Mouse (Mus musculus) liver, embryonic 11.5 days (tissue): ENCODE measurements around the gene Gtf2f2. TPM values are rescaled to one million over a fixed set of nuclear protein-coding genes. Genes with fewer than 3 reads are reported as not detected.

Experiments used
- ATAC-seq: fragments of 200-750 bp; cut with Nextera tagmentation; replicated peaks from 2 replicates; pipeline ENCODE4 v1.8.0; 2017; ENCODE audit warnings: moderate number of reproducible peaks, mild to moderate bottlenecking, moderate TSS enrichment, moderate library complexity; ENCODE audit not compliant: low FRiP score
- DNase-seq: peaks from one replicate; pipeline ENCODE4 v3.0.0-alpha.2; 2017; ENCODE audit warnings: low spot score
- H3K27ac ChIP-seq: fragments of 300-500 bp; sonication (generic); 2 replicates; pipeline ENCODE4 v1.5.1; 2014; ENCODE audit warnings: mild to moderate bottlenecking, low read depth, low read length, control low read depth
- H3K27me3 ChIP-seq: fragments of 300-500 bp; sonication (generic); replicated peaks from 2 replicates; pipeline ENCODE4 v1.6.1; 2014; ENCODE audit warnings: low read length, mixed read lengths; ENCODE audit not compliant: control insufficient read depth, insufficient read depth
- H3K36me3 ChIP-seq: fragments of 300-500 bp; sonication (generic); 2 replicates; pipeline ENCODE4 v1.6.1; 2014; ENCODE audit warnings: mild to moderate bottlenecking, low read length, moderate library complexity, mixed read lengths; ENCODE audit not compliant: control insufficient read depth, insufficient read depth
- H3K4me1 ChIP-seq: fragments of 300-500 bp; sonication (generic); replicated peaks from 2 replicates; pipeline ENCODE4 v1.6.1; 2014; ENCODE audit warnings: low read length, mixed read lengths; ENCODE audit not compliant: control insufficient read depth, insufficient read depth
- H3K4me2 ChIP-seq: fragments of 300-500 bp; sonication (generic); 2 replicates; pipeline ENCODE4 v1.6.1; 2014; ENCODE audit warnings: mild to moderate bottlenecking, control low read depth, moderate library complexity
- H3K4me3 ChIP-seq: fragments of 300-500 bp; sonication (generic); 2 replicates; pipeline ENCODE4 v1.5.1; 2014; ENCODE audit warnings: low read depth, low read length, control low read depth
- H3K9ac ChIP-seq: fragments of 300-500 bp; sonication (generic); 2 replicates; pipeline ENCODE4 v1.6.1; 2014; ENCODE audit warnings: low read depth, low read length, control low read depth
- H3K9me3 ChIP-seq: fragments of 300-500 bp; sonication (generic); 2 replicates; pipeline ENCODE4 v1.6.1; 2016; ENCODE audit warnings: low read length, inconsistent platforms, mixed read lengths; ENCODE audit not compliant: control insufficient read depth
- WGBS: fragments of 180-500 bp; shearing (Covaris S2); extraction: QIAGEN DNeasy Blood & Tissue Kit; methylation state at CpG from one replicate; pipeline ENCODE4 v1.1.7; 2014; 5-methylcytosine and 5-hydroxymethylcytosine counted together
- polyA plus RNA-seq: library from polyadenylated mRNA; unstranded; fragments of >200 nt; fragmentation: Nextera tagmentation; extraction: Ambion mirVana; gene quantifications from 2 replicates; pipeline ENCODE4 v1.2.1, GENCODE M21; 2014

The Gtf2f2 gene
- polyA plus RNA-seq, 1 experiment from 2014 or later: 56.9 TPM

DNA sequence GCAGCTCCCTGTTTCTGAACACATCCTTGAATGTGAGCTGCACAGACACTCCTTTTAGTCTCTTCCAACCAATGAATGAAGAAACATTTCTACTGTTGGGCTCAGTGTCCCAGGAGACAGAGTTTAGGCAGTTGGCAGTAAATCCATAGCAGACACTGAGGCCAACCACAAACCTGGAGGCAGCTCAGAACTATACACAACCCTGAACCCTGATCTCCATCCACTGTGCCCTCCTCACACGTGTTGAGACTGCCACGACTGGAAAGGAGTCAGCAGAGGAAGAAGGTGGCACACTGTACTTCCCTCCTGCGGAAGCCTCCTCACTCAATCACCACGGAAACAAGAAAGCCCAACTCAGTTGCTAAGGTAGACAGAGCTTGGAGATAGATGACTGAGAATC is 25.6 kb downstream of the Gtf2f2 start:
- Histone ChIP-seq H3K4me3 (no peak overlapping the region), H3K9me3 (no peaks in the 10 kb centered on the region), H3K27me3 (no peaks in the 10 kb centered on the region), H3K27ac (no peak overlapping the region), H3K36me3 (no peaks in the 10 kb centered on the region; the same call in 1 of the 2 replicates), H3K4me2 (no peak overlapping the region), H3K4me1 (no peaks in the 10 kb centered on the region), H3K9ac (no peak overlapping the region)
- ATAC-seq (no peak), DNase-seq (no peak)
- 60% methylated on average over 4 of the region's 4 CpGs for WGBS

- DNase-seq: no peak
- no peaks in the 10 kb centered on the region for H3K4me1 ChIP-seq
- no peak overlapping the region for H3K4me2 ChIP-seq
- ATAC-seq: no peak
- no peaks in the 10 kb centered on the region; the same call in 1 of the 2 replicates for H3K36me3 ChIP-seq
- no peak overlapping the region for H3K4me3 ChIP-seq
- H3K9ac ChIP-seq: no peak overlapping the region
- WGBS: 87% methylated on average over 2 of the region's 2 CpGs
- no peak overlapping the region for H3K27ac ChIP-seq
- H3K27me3 ChIP-seq: no peaks in the 10 kb centered on the region
- no peaks in the 10 kb centered on the region for H3K9me3 ChIP-seq
Observed at GRCm38 (mm10) chr14:75983891-75984290, 26.8 kb downstream of the Gtf2f2 start.

DNA sequence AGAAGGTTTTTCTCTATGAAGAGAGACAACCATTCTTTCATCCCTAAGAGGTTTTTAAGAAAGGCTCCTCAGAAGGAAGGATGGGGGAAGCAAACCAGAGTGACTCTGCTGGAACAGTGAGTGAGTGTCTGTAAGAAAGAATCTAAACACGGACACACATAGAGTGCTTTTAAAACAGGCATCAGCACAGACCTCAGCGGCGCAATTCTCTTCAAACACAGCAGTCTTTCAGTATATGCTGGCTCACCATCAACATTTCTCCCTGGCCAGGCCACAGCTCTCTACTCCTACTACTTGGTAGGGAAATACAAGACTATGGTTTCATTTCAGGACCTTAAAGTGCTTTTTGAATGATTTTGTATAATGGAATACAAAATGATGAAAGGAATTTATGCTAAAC is 29.4 kb downstream of the Gtf2f2 start:
- DNase-seq: no peak
- WGBS: 98% methylated on average over 3 of the region's 3 CpGs
- Histone ChIP-seq H3K9me3 (no peaks in the 10 kb centered on the region), H3K27ac (no peak overlapping the region), H3K9ac (no peak overlapping the region), H3K4me3 (no peak overlapping the region), H3K4me1 (no peaks in the 10 kb centered on the region), H3K27me3 (no peaks in the 10 kb centered on the region), H3K4me2 (no peak overlapping the region), H3K36me3 (no peaks in the 10 kb centered on the region)
- ATAC-seq: no peak

GRCm38 (mm10) chr14:75976107-75976506 is 34.6 kb downstream of the Gtf2f2 start:
- WGBS: 40% methylated on average over 3 of the region's 3 CpGs
- no peak for DNase-seq
- peak; percentile 90 for ATAC-seq

DNA sequence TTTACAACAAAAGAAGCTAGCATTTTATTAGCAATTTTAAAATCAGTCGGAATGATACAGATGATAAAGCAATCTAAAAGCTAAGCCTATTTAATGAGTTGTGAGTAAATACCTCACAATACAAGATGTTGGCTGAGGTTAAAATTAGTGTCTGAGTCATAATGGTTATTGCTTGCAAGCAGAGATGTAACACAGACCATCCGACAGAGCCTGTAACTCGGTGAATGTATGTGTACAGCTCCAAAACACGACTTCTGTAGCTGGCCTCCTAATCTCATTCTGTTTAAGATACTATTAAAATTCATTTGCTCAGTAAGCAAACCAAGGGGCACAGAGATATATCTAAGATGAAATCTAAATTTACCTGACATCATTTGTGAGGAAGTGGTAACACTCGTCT is 43.4 kb downstream of the Gtf2f2 start:
- ATAC-seq (no peak), DNase-seq (no peak)
- H3K27ac ChIP-seq: no peak overlapping the region
- H3K4me2 ChIP-seq: no peak overlapping the region
- no peak overlapping the region for H3K4me3 ChIP-seq
- H3K9ac ChIP-seq: no peak overlapping the region
- H3K36me3 ChIP-seq: no peaks in the 10 kb centered on the region
- no peaks in the 10 kb centered on the region for H3K27me3 ChIP-seq
- H3K9me3 ChIP-seq: no peaks in the 10 kb centered on the region
- WGBS: 74% methylated on average over 5 of the region's 5 CpGs
- no peaks in the 10 kb centered on the region for H3K4me1 ChIP-seq

More at GRCm38 (mm10) chr14:75976107-75976506, 34.6 kb downstream of the Gtf2f2 start:
- Histone ChIP-seq H3K9ac (no peak overlapping the region), H3K36me3 (no peaks in the 10 kb centered on the region), H3K4me2 (no peak overlapping the region), H3K27me3 (no peaks in the 10 kb centered on the region), H3K4me1 (peaks cover 9% of the 10 kb centered on the region; the same call in 1 of the 2 replicates), H3K9me3 (no peaks in the 10 kb centered on the region), H3K4me3 (no peak overlapping the region), H3K27ac (no peak overlapping the region)

DNA sequence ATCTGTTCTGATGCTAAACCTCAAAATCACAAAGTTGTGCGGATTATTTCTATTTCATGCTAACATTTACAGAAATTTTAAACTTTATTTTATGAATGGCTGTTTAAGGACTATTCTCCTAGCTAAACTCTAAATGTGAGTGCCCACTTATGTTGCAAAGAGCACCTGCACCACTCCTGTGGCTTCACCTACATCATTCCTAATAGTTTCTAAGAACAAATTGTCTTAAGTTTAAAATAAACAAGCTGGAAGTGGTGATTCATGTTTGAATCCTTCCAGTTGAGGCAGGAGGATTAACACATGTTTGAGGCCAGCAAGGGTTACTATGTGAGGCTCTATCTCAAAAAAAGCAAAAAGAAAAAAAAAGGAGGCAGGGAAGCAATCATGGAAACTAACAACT is 46.2 kb downstream of the Gtf2f2 start:
- H3K9ac ChIP-seq: no peak overlapping the region
- H3K36me3 ChIP-seq: no peaks in the 10 kb centered on the region
- DNase-seq (no peak), ATAC-seq (no peak)
- H3K4me3 ChIP-seq: no peak overlapping the region
- no peak overlapping the region for H3K4me2 ChIP-seq
- WGBS: 91% methylated on average over 1 of the region's 1 CpGs
- H3K27me3 ChIP-seq: no peaks in the 10 kb centered on the region
- H3K4me1 ChIP-seq: no peaks in the 10 kb centered on the region
- no peak overlapping the region for H3K27ac ChIP-seq
- no peaks in the 10 kb centered on the region for H3K9me3 ChIP-seq

GRCm38 (mm10) chr14:75964000-75964399 is 46.7 kb downstream of the Gtf2f2 start:
- 81% methylated on average over 5 of the region's 5 CpGs for WGBS
- Histone ChIP-seq H3K9me3 (no peaks in the 10 kb centered on the region), H3K4me1 (no peaks in the 10 kb centered on the region), H3K27me3 (no peaks in the 10 kb centered on the region), H3K36me3 (no peaks in the 10 kb centered on the region), H3K9ac (no peak overlapping the region), H3K4me2 (no peak overlapping the region), H3K27ac (no peak overlapping the region), H3K4me3 (no peak overlapping the region)
- DNase-seq: no peak
- no peak for ATAC-seq

- H3K36me3 ChIP-seq: no peaks in the 10 kb centered on the region
- H3K4me2 ChIP-seq: no peak overlapping the region
- H3K9ac ChIP-seq: no peak overlapping the region
- no peaks in the 10 kb centered on the region for H3K27me3 ChIP-seq
- DNase-seq (no peak), ATAC-seq (no peak)
- H3K9me3 ChIP-seq: no peaks in the 10 kb centered on the region
- no peaks in the 10 kb centered on the region for H3K4me1 ChIP-seq
- no peak overlapping the region for H3K27ac ChIP-seq
- WGBS: 86% methylated on average over 5 of the region's 5 CpGs
- no peak overlapping the region for H3K4me3 ChIP-seq
Observed at GRCm38 (mm10) chr14:75963215-75963614, 47.5 kb downstream of the Gtf2f2 start.

DNA sequence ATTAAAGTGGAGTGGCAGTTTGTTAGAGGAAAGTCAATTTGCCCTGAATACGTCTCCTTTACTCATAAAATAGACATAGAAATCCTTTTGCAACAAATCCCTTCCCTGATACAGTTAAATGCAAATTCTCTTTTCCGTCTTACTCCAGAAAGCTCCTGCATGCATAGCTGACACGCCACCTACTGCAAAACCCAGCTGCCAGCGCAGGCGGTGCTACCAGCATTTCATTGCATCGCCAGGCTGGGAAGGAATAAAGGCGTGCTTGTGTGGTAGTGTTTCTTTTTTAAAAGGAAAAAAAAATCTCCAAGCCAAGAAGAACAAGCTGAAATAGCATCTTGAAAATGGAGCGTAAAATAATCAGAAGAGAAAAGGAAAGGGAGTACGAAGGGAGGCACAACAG is 48.4 kb downstream of the Gtf2f2 start:
- ATAC-seq (no peak), DNase-seq (no peak)
- no peak overlapping the region for H3K4me3 ChIP-seq
- no peak overlapping the region for H3K27ac ChIP-seq
- H3K4me2 ChIP-seq: no peak overlapping the region
- no peaks in the 10 kb centered on the region for H3K4me1 ChIP-seq
- H3K27me3 ChIP-seq: no peaks in the 10 kb centered on the region
- H3K9me3 ChIP-seq: no peaks in the 10 kb centered on the region
- H3K9ac ChIP-seq: no peak overlapping the region
- H3K36me3 ChIP-seq: no peaks in the 10 kb centered on the region
- 92% methylated on average over 9 of the region's 9 CpGs for WGBS
